Mouse (Mus musculus): ENCODE measurements around the gene Nsun3.

The Nsun3 gene

GRCm38 (mm10) chr16:62745875-62746274 lies 40.7 kb downstream of the Nsun3 start:
- no peak for DNase-seq

- DNase-seq = no peak
These were observed 52.3 kb downstream of the Nsun3 start for GRCm38 (mm10) chr16:62734359-62734758.

- DNase-seq = no peak
These were observed 56.3 kb downstream of the Nsun3 start for GRCm38 (mm10) chr16:62730291-62730690.

- DNase-seq = no peak
These were observed 56.8 kb downstream of the Nsun3 start for GRCm38 (mm10) chr16:62729846-62730245.

- DNase-seq = peak; percentile 40 to 68
These were observed 68.4 kb downstream of the Nsun3 start for GRCm38 (mm10) chr16:62718255-62718654.

- DNase-seq = no peak
These were observed 96.2 kb downstream of the Nsun3 start for GRCm38 (mm10) chr16:62690436-62690835.

- no peak for DNase-seq
These were observed 100.5 kb downstream of the Nsun3 start for GRCm38 (mm10) chr16:62686073-62686472.

- DNase-seq = no peak
These were observed 101.1 kb downstream of the Nsun3 start for GRCm38 (mm10) chr16:62685494-62685893.
